Mouse (Mus musculus): ENCODE data around the gene Poc5. TPM values are rescaled to one million over a fixed set of nuclear protein-coding genes. Genes with fewer than 3 reads are reported as not detected.

The Poc5 gene
- polyA plus RNA-seq, 1 experiment from 2014 or later: 18.1 TPM

DNA sequence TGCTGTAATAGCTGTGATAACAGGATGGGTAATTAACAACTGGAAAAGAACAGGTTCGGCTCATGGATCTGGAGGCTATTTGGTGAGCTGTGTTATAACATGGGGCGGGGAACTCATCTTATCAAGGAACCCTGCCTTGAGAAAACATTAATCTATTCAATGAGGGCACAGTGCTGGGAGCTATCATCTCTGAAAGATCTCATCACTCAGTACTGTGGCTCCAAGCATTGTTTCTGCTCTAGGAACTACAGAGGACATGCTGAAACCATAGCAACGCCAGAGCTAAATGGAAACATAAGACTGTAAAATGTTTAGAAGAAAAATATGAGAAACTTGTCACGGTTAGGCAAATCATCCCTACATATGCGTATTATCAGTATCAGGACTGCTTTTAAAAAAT is 69.9 kb downstream of the Poc5 start:
- Histone ChIP-seq H3K9me3 (ENCODE audit: low read depth, low read length) (no peaks in the 10 kb centered on the region), H3K4me3 (ENCODE audit: low read depth, low read length) (no peak overlapping the region), H3K27me3 (ENCODE audit: insufficient read depth, low read length) (no peaks in the 10 kb centered on the region), H3K4me1 (ENCODE audit: insufficient read depth) (no peaks in the 10 kb centered on the region), H3K36me3 (ENCODE audit: insufficient read depth) (no peaks in the 10 kb centered on the region), H3K4me2 (no peak overlapping the region), H3K9ac (no peak overlapping the region), H3K27ac (ENCODE audit: low read depth) (no peak overlapping the region)
- ATAC-seq (ENCODE audit: insufficient read depth): no peak
- no peak for TF ChIP-seq CTCF (IDR thresholded peaks at IDR 0.05; ENCODE audit: low read depth)
- 79% methylated on average over 5 of the region's 5 CpGs for WGBS
- no peak for DNase-seq

DNA sequence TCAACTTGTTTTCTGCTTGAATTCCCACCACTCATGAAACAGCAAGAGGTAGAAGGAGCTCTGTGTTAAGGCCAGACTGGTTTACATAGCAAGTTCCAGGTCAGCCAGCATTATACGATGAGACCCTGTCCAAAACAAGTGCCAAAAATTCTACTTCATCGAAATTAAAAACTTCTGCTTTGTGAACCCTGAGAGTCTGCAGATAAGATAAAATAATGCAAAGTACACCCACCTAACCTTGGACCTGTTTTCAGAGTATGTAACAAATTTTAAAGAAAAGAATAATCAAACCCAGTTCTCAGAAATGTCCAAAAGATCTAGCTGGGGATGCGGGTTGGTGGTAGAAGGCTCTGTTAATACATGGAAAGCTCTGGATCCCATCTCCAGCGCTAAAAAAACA is 70.5 kb downstream of the Poc5 start:
- WGBS: 75% methylated on average over 4 of the region's 4 CpGs
- H3K36me3 ChIP-seq (ENCODE audit: insufficient read depth): no peaks in the 10 kb centered on the region
- no peaks in the 10 kb centered on the region for H3K9me3 ChIP-seq (ENCODE audit: low read depth, low read length)
- ATAC-seq (ENCODE audit: insufficient read depth) (no peak), DNase-seq (no peak)
- no peak for TF ChIP-seq CTCF (IDR thresholded peaks at IDR 0.05; ENCODE audit: low read depth)
- no peaks in the 10 kb centered on the region for H3K27me3 ChIP-seq (ENCODE audit: insufficient read depth, low read length)
- H3K4me3 ChIP-seq (ENCODE audit: low read depth, low read length): no peak overlapping the region
- no peak overlapping the region for H3K9ac ChIP-seq
- H3K4me2 ChIP-seq: no peak overlapping the region
- no peak overlapping the region for H3K27ac ChIP-seq (ENCODE audit: low read depth)
- no peaks in the 10 kb centered on the region for H3K4me1 ChIP-seq (ENCODE audit: insufficient read depth)

DNA sequence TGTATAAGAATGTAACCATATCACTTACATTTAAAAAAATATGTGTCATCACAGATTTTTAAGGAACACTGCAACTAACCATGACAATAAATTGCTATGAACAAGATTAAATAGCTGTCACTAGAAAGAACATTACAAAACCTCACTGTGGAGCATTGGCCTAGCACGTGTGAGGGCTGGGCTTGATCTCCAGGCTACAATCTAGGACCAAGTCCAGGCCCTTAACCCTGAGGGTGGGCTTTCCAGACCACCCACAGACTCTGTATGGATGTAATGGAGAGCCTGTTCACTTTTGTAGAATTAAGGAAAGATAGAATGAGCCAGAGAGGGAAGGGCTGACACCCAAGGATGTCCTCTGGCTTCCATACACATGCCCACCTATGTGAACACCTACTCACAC is 74.5 kb downstream of the Poc5 start:
- ATAC-seq (ENCODE audit: insufficient read depth) (peak; percentile 71), DNase-seq (peak; percentile 53)
- Histone ChIP-seq H3K4me1 (ENCODE audit: insufficient read depth) (no peaks in the 10 kb centered on the region), H3K36me3 (ENCODE audit: insufficient read depth) (no peaks in the 10 kb centered on the region), H3K9me3 (ENCODE audit: low read depth, low read length) (no peaks in the 10 kb centered on the region), H3K27ac (ENCODE audit: low read depth) (no peak overlapping the region), H3K27me3 (ENCODE audit: insufficient read depth, low read length) (no peaks in the 10 kb centered on the region), H3K4me2 (no peak overlapping the region), H3K4me3 (ENCODE audit: low read depth, low read length) (no peak overlapping the region), H3K9ac (no peak overlapping the region)
- 28% methylated on average over 1 of the region's 1 CpGs for WGBS
- no peak for TF ChIP-seq CTCF (IDR thresholded peaks at IDR 0.05; ENCODE audit: low read depth)

DNA sequence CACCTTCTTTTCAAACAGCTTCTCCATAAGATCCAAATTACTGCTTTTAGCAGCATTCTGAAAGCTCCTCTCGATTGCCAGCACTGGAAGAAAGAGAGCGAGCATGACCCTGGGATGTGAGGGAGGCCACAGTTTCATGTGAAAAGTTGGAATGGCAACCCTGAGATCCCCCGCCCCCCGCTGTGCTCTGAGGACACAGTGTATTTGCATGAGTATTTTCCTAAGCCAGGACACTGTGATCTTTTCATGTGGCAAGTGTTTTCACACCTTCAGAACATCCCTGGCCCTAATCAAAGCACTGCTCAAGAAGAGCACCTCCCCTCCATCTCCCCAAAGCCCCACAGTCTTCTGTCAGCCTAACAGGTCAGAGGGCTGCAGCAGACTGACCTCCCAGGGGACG is 77.2 kb downstream of the Poc5 start:
- ATAC-seq (ENCODE audit: insufficient read depth) (no peak), DNase-seq (no peak)
- no peak overlapping the region for H3K4me2 ChIP-seq
- H3K27me3 ChIP-seq (ENCODE audit: insufficient read depth, low read length): no peaks in the 10 kb centered on the region
- no peak overlapping the region for H3K4me3 ChIP-seq (ENCODE audit: low read depth, low read length)
- no peak overlapping the region for H3K27ac ChIP-seq (ENCODE audit: low read depth)
- H3K9me3 ChIP-seq (ENCODE audit: low read depth, low read length): no peaks in the 10 kb centered on the region
- H3K4me1 ChIP-seq (ENCODE audit: insufficient read depth): no peaks in the 10 kb centered on the region; the same call in 1 of the 2 replicates
- H3K36me3 ChIP-seq (ENCODE audit: insufficient read depth): no peaks in the 10 kb centered on the region
- WGBS: 45% methylated on average over 5 of the region's 5 CpGs
- H3K9ac ChIP-seq: no peak overlapping the region
- TF ChIP-seq CTCF (IDR thresholded peaks at IDR 0.05; ENCODE audit: low read depth): no peak

Small RNA genes lying within 50 kb of the gene (microRNA-seq; reads per million reads assigned to microRNA genes)
- gene Gm25213 (ENCODE audit: borderline number of aligned reads): not detected

Other genes starting within 250 kb of the Poc5 start
- not detected in 2 replicates for gene Ankdd1b, start 82.9 kb downstream of the Poc5 start, polyA plus RNA-seq (2014; fragmentation: Nextera tagmentation; extraction: Ambion mirVana)
- gene Gm17622, start 102.4 kb downstream of the Poc5 start, polyA plus RNA-seq (2014; fragmentation: Nextera tagmentation; extraction: Ambion mirVana): not detected in 2 replicates
- gene Polk, start 154.3 kb downstream of the Poc5 start, polyA plus RNA-seq (2014; fragmentation: Nextera tagmentation; extraction: Ambion mirVana): 10.2 and 11.3 TPM in 2 replicates
- gene Col4a3bp, start 154.3 kb downstream of the Poc5 start, polyA plus RNA-seq (2014; fragmentation: Nextera tagmentation; extraction: Ambion mirVana): 10.7 TPM in 2 replicates